Comparison of ENCODE assay signal across 16 mouse cellular contexts in the genomic region with DNA sequence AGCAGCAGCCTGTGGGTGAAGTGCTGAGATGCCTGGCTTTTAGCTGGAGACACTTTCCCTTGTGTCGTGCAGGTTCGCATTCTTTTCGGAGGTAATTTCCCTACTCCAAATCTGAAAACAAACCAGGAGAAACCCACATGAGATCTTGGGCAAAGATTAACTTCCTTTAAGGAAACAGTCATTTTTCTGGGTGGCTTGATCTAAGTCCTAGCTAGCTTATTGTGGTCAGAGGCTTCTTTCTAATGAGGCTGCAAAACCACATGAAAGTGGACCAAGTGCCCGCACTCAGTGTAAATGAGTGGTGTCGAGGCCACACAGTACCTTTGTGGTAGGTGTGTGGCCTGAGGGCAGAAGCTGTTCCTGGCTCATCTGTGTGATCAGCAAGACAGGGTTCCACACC. TPM values are rescaled to one million over a fixed set of nuclear protein-coding genes. Genes with fewer than 3 reads are reported as not detected.
DNase-seq lines count a peak whose midpoint lies in the region; ATAC-seq and TF ChIP-seq lines count a peak whose summit lies in the region.
"Had no signal": no experiment of that assay in that cellular context is flagged by ENCODE, and none has a peak within 500 bp of the region (broad histone marks: within the 10 kb centered on the region; RNA-seq: fewer than 3 reads in every experiment).

No protein-coding gene starts in this region.

- DNase-seq in heart, adult 18-20 months = no peak
- no peak for DNase-seq in CH12.LX (ENCODE audit: extremely low read depth)
- DNase-seq in midbrain, embryonic 10.5 days (ENCODE audit: low spot score) = no peak
- no peak for DNase-seq in thymus, postnatal 36 days
- no peak for DNase-seq in urinary bladder, adult 2 months (ENCODE audit: low spot score)
- DNase-seq: cerebellum, postnatal 10 days; kidney, postnatal 4 days; left cerebral cortex, postnatal 4 days; thymus, postnatal 4 days had no signal

- TF ChIP-seq POLR2A in CH12.LX (IDR thresholded peaks at IDR 0.05; ENCODE audit: low read depth, low read length) = no peak

- no peak for ATAC-seq in heart, embryonic 15.5 days (replicated peaks; ENCODE audit: insufficient number of reproducible peaks, insufficient read depth, low FRiP score, low read depth)
- no peak for ATAC-seq in lung, embryonic 15.5 days (ENCODE audit: borderline replicate concordance, extremely low read depth, low FRiP score, low TSS enrichment)
- peak; percentile 65 for ATAC-seq in megakaryocyte progenitor cell, adult 5-6 weeks (replicated peaks; ENCODE audit: poor library complexity)
- ATAC-seq: forebrain, embryonic 15.5 days; liver, embryonic 12.5 days had no signal

- WGBS in heart, embryonic 15.5 days = 55% methylated on average over 5 of the region's 5 CpGs
- WGBS in lung, embryonic 15.5 days = 49% methylated on average over 5 of the region's 5 CpGs
- 89% methylated on average over 5 of the region's 5 CpGs for WGBS in midbrain, embryonic 10.5 days

- peaks cover 10% of the 10 kb centered on the region; the same call in 1 of the 2 replicates for H3K4me1 ChIP-seq in heart, embryonic 15.5 days (replicated peaks)
- H3K4me1 ChIP-seq in CH12.LX (ENCODE audit: control insufficient read depth in 1 of 2, insufficient read depth in 2 of 2) = peaks cover 3 to 8% of the 10 kb centered on the region in 2 experiments
- 0 out of 2 replicates have a peak, but pooled peaks cover 5% of the 10 kb centered on the region for H3K4me1 ChIP-seq in lung, embryonic 15.5 days
- H3K4me1 ChIP-seq in midbrain, embryonic 10.5 days = no peaks in the 10 kb centered on the region
- H3K4me1 ChIP-seq: forebrain, embryonic 15.5 days had no signal

- no peak for TF ChIP-seq CTCF in CH12.LX (conservative IDR thresholded peaks at IDR 0.05 in 1 of 2, IDR thresholded peaks at IDR 0.05 in 1 of 2; ENCODE audit: low read depth in 2 of 2, low read length in 2 of 2)

- in situ Hi-C loops in CH12.LX (cut with MboI; ENCODE audit: low pct_ligation_motif_present, low pct_unique_long_range_greater_than_20kb, low sequenced_read_pairs) = no loop called here

- no peak overlapping the region for H3K27ac ChIP-seq in heart, embryonic 15.5 days
- no peak overlapping the region for H3K27ac ChIP-seq in CH12.LX (ENCODE audit: insufficient read depth, low read depth)
- H3K27ac ChIP-seq in lung, embryonic 15.5 days = peak overlapping the region; percentile 47
- H3K27ac ChIP-seq in midbrain, embryonic 10.5 days (replicated peaks) = no peak overlapping the region
- H3K27ac ChIP-seq: forebrain, embryonic 15.5 days; hindbrain, embryonic 14.5 days; liver, embryonic 12.5 days had no signal

- H3K36me3 ChIP-seq in heart, embryonic 15.5 days = no peaks in the 10 kb centered on the region
- H3K36me3 ChIP-seq in CH12.LX (replicated peaks in 1 of 2; ENCODE audit: control insufficient read depth in 1 of 2, insufficient read depth in 1 of 2, low read length in 1 of 2) = no peaks in the 10 kb centered on the region
- H3K36me3 ChIP-seq in lung, embryonic 15.5 days = no peaks in the 10 kb centered on the region
- no peaks in the 10 kb centered on the region for H3K36me3 ChIP-seq in midbrain, embryonic 10.5 days
- H3K36me3 ChIP-seq: forebrain, embryonic 15.5 days; liver, embryonic 12.5 days had no signal

- no peak overlapping the region for H3K9ac ChIP-seq in heart, embryonic 15.5 days
- H3K9ac ChIP-seq in CH12.LX (ENCODE audit: insufficient read depth, low read depth) = no peak overlapping the region
- no peak overlapping the region for H3K9ac ChIP-seq in lung, embryonic 15.5 days
- H3K9ac ChIP-seq: forebrain, embryonic 15.5 days; hindbrain, embryonic 14.5 days; liver, embryonic 12.5 days had no signal

- no peak for TF ChIP-seq EP300 in CH12.LX (IDR thresholded peaks at IDR 0.05; ENCODE audit: low read length)

- no peaks in the 10 kb centered on the region for H3K79me2 ChIP-seq in CH12.LX (replicated peaks; ENCODE audit: control insufficient read depth, extremely low read depth, insufficient read depth, poor library complexity, severe bottlenecking)

- dilution Hi-C loops in CH12.LX (cut with MboI; ENCODE audit: extremely low pct_ligation_motif_present, extremely low pct_unique_long_range_greater_than_20kb, low sequenced_read_pairs) = no loop called here

- no peaks in the 10 kb centered on the region for H3K27me3 ChIP-seq in heart, embryonic 15.5 days
- H3K27me3 ChIP-seq in CH12.LX (replicated peaks) = peaks cover 5% of the 10 kb centered on the region
- no peaks in the 10 kb centered on the region for H3K27me3 ChIP-seq in lung, embryonic 15.5 days
- no peaks in the 10 kb centered on the region for H3K27me3 ChIP-seq in midbrain, embryonic 10.5 days (ENCODE audit: low read depth, poor library complexity, severe bottlenecking)
- H3K27me3 ChIP-seq: forebrain, embryonic 15.5 days had no signal

- H3K9me3 ChIP-seq in heart, embryonic 15.5 days (replicated peaks) = no peaks in the 10 kb centered on the region
- H3K9me3 ChIP-seq in CH12.LX (replicated peaks; ENCODE audit: low read length) = peaks cover 4% of the 10 kb centered on the region
- H3K9me3 ChIP-seq in lung, embryonic 15.5 days = no peaks in the 10 kb centered on the region
- no peaks in the 10 kb centered on the region for H3K9me3 ChIP-seq in midbrain, embryonic 10.5 days (replicated peaks)
- H3K9me3 ChIP-seq: forebrain, embryonic 15.5 days; liver, embryonic 12.5 days had no signal

- no peak for TF ChIP-seq RAD21 in CH12.LX (IDR thresholded peaks at IDR 0.05; ENCODE audit: low read depth, low read length)

- peak overlapping the region; percentile 6; the same call in 1 of the 2 replicates for H3K4me2 ChIP-seq in heart, embryonic 15.5 days
- no peak overlapping the region for H3K4me2 ChIP-seq in CH12.LX (ENCODE audit: insufficient read depth, low read depth, poor library complexity, severe bottlenecking)
- no peak overlapping the region for H3K4me2 ChIP-seq in lung, embryonic 15.5 days
- H3K4me2 ChIP-seq: forebrain, embryonic 15.5 days; hindbrain, embryonic 14.5 days; liver, embryonic 12.5 days had no signal

- H3K4me3 ChIP-seq in heart, embryonic 15.5 days = no peak overlapping the region
- H3K4me3 ChIP-seq in CH12.LX (replicated peaks in 1 of 3; ENCODE audit: low read depth in 2 of 3, low read length in 2 of 3, poor library complexity in 1 of 3) = no peak overlapping the region
- H3K4me3 ChIP-seq in lung, embryonic 15.5 days = no peak overlapping the region
- H3K4me3 ChIP-seq in midbrain, embryonic 10.5 days = no peak overlapping the region
- H3K4me3 ChIP-seq: forebrain, embryonic 15.5 days; liver, embryonic 12.5 days; myocyte had no signal

TF ChIP-seq in CH12.LX, 34 proteins besides CTCF, POLR2A, EP300 and RAD21:
- TF ChIP-seq MAFK (IDR thresholded peaks at IDR 0.05; ENCODE audit: insufficient replicate concordance, low read length) (0 out of 2 replicates have a peak, but pooled peaks have one; percentile 19), BHLHE40 (IDR thresholded peaks at IDR 0.05; ENCODE audit: low read depth, low read length) (0 out of 2 replicates have a peak, but pooled peaks have one; percentile 9), USF2 (conservative IDR thresholded peaks at IDR 0.05; ENCODE audit: low read depth, low read length) (no peak), MAZ (IDR thresholded peaks at IDR 0.05; ENCODE audit: low read depth, low read length) (no peak), SIN3A (IDR thresholded peaks at IDR 0.05; ENCODE audit: low read length) (no peak), MXI1 (IDR thresholded peaks at IDR 0.05; ENCODE audit: low read depth, low read length) (no peak)
TF ChIP-seq in CH12.LX: peak in this region for 2.

RNA-seq across cellular contexts. Expression of gene Nucb2, which starts 20.0 kb away (rescaled TPM):
- polyA plus RNA-seq in heart, embryonic 15.5 days (2015; fragmentation: Nextera tagmentation; extraction: Ambion mirVana) = 9.3 and 9.4 TPM in 2 replicates
- 1 to 10 TPM; 6.9 to 7.1 TPM for total RNA-seq in heart, adult 18-20 months (2021)
- 11.5 and 12.8 TPM in 2 replicates for total RNA-seq in CH12.LX (2012; rRNA removed)
- total RNA-seq in CH12.LX (2014; rRNA removed) = 20.0 and 22.0 TPM in 2 replicates
- 25.2 and 29.4 TPM in 2 replicates for polyA plus RNA-seq in CH12.LX (2012; ENCODE audit: insufficient read length, low read depth)
- polyA plus RNA-seq in lung, embryonic 15.5 days (2015; fragmentation: Nextera tagmentation; extraction: Ambion mirVana) = 18.2 and 19.0 TPM in 2 replicates
- total RNA-seq in megakaryocyte progenitor cell, adult 5-6 weeks (2015) = 93.7 and 123 TPM in 2 replicates
- 119 TPM in 2 replicates for total RNA-seq in megakaryocyte progenitor cell, adult 5-6 weeks (2017)
- polyA plus RNA-seq in midbrain, embryonic 10.5 days (2016; fragmentation: Nextera tagmentation; extraction: Ambion mirVana) = 11.7 and 11.8 TPM in 2 replicates
- polyA plus RNA-seq in urinary bladder, adult 2 months (2012; rRNA removed) = 26.8 and 32.3 TPM in 2 replicates

RNA-seq across cellular contexts. Expression of gene Pik3c2a, which starts 41.0 kb away (rescaled TPM):
- 14.7 and 16.7 TPM in 2 replicates for polyA plus RNA-seq in heart, embryonic 15.5 days (2015; fragmentation: Nextera tagmentation; extraction: Ambion mirVana)
- total RNA-seq in heart, adult 18-20 months (2021) = 10 to 100 TPM; 14.4 to 17.3 TPM
- 13.9 and 14.3 TPM in 2 replicates for total RNA-seq in CH12.LX (2012; rRNA removed)
- total RNA-seq in CH12.LX (2014; rRNA removed) = 35.3 and 42.4 TPM in 2 replicates
- polyA plus RNA-seq in CH12.LX (2012; ENCODE audit: insufficient read length, low read depth) = 9.2 and 10.9 TPM in 2 replicates
- 21.9 and 27.8 TPM in 2 replicates for polyA plus RNA-seq in lung, embryonic 15.5 days (2015; fragmentation: Nextera tagmentation; extraction: Ambion mirVana)
- total RNA-seq in megakaryocyte progenitor cell, adult 5-6 weeks (2015) = 16.9 and 18.0 TPM in 2 replicates
- total RNA-seq in megakaryocyte progenitor cell, adult 5-6 weeks (2017) = 11.4 and 16.3 TPM in 2 replicates
- 23.2 and 28.6 TPM in 2 replicates for polyA plus RNA-seq in midbrain, embryonic 10.5 days (2016; fragmentation: Nextera tagmentation; extraction: Ambion mirVana)
- polyA plus RNA-seq in urinary bladder, adult 2 months (2012; rRNA removed) = 18.5 and 20.0 TPM in 2 replicates
